Mouse (Mus musculus): ENCODE data around the gene Rnaseh2c.
A peak's percentile ranks its signal among the peaks of the same experiment; 100 is the strongest.

The Rnaseh2c gene

DNA sequence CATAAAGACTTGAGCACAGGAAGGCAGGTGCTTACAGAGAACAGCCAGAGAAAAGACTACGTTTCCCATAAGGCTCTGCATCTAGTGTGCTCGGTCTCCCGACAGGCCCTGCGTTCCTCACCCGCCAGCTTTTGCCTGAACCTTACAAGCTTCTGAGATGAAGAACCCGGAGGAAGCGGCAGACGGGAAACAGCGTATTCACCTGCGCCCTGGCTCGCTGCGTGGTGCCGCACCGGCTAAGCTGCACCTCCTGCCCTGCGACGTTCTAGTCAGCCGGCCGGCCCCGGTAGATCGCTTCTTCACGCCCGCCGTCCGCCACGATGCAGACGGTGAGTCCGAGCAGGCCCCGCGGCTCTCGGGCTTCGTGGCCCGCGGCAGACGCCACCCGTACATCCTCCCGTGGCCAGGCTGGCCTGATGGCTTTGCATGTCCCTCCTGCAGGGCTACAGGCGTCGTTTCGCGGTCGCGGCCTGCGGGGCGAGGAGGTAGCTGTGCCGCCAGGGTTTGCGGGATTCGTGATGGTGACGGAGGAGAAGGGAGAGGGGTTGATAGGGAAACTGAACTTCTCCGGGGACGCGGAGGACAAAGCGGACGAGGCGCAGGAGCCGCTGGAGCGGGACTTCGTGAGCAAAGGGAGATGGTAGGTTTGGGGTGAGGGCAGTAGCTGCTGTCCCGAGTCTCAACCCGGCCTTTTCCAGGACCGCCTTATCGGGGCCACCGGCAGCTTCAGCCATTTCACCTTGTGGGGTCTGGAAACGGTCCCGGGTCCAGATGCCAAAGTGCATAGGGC is at the start of gene Rnaseh2c:
TSS of gene Rnaseh2c (plus strand) at position 122 of the 790 bp plus-strand sequence.
- DNase-seq: peak; percentile 77

DNA sequence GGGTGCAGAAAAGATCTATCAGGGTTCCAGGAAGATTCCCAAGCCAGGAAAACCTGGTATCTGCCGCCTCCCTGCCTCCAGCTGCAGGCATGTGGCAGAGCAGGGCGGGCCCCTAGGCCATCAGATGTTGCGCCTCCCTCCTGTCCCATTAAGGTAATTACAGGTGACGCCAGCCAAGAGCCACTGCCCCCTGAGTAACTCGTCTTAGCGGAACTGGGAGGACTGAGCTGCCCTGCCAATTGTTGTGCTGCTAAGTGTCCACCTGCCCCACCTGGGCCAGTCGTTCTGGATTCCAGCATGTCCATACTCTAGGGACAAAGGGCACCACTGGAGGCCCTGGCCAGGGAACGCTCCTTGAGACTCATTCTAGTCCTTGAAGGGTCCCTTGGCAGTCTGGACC is 47.9 kb upstream of the Rnaseh2c start:
- DNase-seq: peak; percentile 46

DNA sequence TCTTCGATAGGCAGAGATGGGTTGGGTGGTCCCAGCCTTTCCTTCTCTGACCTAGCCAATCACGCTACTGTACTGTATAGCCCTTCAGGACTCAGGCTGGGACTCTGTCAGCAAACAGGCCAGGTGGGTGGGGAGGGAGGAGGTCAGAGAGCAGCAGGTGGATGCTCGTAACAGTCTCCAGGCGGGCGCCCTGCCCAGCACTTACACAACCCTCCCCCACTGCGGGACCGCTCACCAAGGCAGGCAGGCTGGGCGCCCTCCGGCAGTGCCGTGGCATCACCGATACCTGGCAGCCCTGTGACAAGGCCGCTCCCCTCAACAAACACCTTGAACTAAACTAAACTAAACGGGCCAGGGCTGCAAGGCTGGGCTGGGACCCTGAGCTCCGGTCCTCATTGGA is 47.5 kb upstream of the Rnaseh2c start:
- DNase-seq: peak; percentile 84

- DNase-seq: peak; percentile 76
These were observed 43.5 kb upstream of the Rnaseh2c start for GRCm38 (mm10) chr19:5558169-5558568.

- no peak for DNase-seq
These were observed 42.9 kb upstream of the Rnaseh2c start for GRCm38 (mm10) chr19:5558770-5559169.

GRCm38 (mm10) chr19:5559229-5559628 is 42.4 kb upstream of the Rnaseh2c start:
- DNase-seq: peak; percentile 91

DNA sequence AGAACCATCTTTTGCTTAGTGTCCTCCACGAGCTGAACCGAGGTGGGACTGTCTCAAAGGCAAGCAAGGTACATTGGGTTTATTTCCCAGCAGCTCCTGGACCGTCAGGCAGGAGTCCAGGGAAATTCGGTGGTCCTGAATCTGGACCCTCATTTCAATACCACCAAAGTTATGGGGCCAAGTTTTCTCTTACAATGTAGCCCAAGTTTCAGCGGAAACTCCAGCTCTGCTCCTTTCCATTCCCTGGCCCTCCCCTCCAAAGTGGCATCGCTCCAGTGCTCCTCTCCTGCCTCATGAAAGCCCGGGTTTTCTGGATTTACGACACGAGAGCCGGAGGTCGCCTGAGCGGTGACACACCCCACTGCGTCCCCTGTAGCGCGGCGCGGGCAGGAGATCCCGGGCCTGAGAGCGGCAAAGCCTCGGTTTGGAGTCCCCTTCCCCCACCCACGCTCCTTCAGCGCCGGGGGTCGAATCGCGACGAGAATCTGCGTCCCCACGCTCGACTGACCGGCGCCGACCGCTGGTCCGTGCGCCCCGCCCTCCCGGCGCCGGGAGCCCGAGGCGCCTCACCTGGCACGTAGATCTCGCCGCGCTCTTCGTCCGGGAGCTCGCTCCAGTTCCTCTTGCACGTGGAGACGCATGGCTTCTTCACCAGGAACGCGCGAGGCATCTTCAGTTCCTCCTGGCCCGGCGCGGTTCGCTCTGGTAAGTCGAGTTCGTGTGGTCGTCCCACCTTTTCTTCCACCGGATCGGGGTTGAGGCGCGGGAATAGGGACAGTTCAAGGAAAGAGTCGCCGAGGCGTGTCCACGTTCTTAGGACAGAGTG is 41.8 kb upstream of the Rnaseh2c start:
- DNase-seq: peak; percentile 48

DNA sequence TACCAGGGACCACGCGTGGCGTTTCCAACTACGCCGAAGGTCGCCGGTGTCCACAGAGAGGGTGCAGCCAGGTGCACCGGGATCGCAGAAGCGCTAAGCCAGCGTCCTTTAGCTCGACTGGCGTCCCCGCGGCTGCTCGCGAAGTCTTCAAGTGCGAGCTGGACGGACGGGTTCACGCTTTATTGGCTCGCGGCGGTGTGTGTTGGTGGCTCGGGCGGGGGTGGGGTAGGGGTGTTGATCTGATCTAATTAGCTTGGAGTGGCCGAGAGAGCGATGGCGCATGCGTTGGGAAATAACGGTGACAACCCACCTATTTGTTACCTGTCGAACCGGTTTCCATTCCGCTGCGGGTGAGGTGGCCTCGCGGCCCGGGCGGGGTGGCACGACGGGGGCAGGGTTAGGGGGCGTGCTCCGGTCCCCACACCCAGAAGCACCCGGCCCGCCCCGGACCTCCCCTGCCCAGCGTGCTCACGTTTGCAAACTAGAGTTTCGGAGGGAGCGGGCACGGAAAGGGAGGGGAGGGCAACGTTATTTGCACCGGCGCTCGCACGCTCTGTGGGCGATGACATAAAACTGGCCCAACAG is 41.1 kb upstream of the Rnaseh2c start, which contains the start of gene Ovol1:
TSS of gene Ovol1 (minus strand) at position 190 of the 585 bp plus-strand sequence.
- DNase-seq: peak; percentile 79

GRCm38 (mm10) chr19:5561252-5561790 is 40.4 kb upstream of the Rnaseh2c start:
- peak; percentile 90 for DNase-seq

DNA sequence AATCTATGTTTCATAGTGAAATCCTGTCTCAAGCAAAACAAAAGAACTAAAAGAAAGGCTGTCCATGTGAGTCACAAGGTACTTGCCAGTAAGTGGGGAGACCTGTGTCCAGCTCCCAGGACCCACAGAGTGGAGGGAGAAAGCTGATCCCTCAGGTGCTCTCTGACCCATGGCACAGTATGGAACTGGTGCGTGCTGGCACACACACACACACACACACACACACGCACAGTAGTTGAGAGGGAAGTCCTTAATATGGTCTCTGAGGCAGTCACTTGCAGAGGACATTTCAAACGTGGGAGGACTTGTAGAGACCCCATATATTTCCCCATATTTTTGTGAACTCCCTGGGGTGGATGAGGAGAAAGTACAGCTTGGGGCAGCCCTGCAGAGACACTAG is 39.8 kb upstream of the Rnaseh2c start:
- no peak for DNase-seq

GRCm38 (mm10) chr19:5562776-5563175 is 38.9 kb upstream of the Rnaseh2c start:
- peak; percentile 41 for DNase-seq

DNA sequence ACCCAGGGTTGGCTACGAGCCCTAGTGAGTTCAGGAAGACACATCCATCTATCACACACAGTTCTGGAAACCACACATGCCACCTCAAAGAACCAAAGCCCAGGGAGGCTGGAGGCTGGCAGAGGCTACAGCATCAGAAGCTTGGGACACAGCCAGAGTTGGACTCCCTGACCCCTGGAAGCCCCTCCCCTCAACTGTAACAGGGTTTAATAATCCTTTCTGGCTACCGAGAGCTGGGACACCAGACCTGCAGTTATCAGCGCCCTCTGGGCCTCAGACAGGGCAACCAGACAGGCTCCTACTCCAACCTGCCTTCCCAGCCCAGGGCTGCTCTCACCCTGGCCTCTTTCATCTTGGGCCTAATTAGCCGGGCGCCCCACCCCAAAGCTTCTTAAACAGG is 35.4 kb upstream of the Rnaseh2c start:
- peak; percentile 90 for DNase-seq

- DNase-seq: no peak
These were observed 34.5 kb upstream of the Rnaseh2c start for GRCm38 (mm10) chr19:5567180-5567533.

DNA sequence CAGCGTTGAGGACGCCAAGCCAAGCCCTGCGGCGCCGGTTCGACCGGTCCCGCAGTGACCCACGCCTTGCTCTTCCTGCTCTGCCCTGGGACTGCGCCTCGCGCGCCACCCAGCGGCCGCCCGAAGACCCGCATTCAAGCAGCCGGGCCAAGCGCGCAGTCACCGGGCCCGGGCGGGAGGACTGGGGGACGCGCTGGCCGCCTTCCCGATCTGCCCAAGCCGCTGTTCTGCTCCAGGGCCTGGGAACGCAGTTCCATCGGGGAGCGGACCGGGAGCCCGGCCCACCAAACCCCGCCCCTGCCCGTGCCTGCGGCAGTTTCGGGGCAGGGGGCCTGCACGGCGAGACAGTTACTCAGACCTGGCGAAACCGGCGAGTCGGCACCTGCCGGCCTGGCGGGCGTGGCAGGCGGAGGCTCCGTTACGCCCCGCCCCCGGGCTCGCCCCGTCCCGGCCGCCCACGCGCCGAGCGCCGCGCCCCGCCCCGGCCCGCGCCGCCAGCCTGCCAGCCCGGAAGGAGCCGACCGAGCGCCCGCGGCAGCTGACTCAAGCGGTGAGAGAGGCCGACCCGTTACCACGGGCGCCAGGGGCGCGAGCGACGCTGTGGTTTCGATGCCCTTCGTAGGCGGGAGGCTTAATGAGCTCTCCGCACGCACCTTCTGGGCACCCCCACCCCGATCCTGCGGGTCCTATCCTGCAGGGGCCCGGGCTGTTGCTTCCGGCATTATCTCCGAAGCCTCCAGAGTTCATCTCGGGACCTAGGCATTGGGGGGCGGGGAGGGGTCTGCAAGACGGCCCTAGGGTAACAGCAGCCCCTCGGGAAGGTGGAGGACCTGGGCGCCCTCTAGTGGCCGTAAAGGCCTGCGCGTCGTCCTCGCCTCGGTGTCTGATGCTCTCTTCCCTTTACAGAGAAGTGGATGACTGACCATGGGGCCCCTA is 33.9 kb upstream of the Rnaseh2c start, which contains the start of gene Ap5b1:
TSS of gene Ap5b1 (plus strand) at position 492 of the 936 bp plus-strand sequence.
- peak; percentile 94 for DNase-seq

- peak; percentile 85 for DNase-seq
These were observed 33.1 kb upstream of the Rnaseh2c start for GRCm38 (mm10) chr19:5568470-5569140.

DNA sequence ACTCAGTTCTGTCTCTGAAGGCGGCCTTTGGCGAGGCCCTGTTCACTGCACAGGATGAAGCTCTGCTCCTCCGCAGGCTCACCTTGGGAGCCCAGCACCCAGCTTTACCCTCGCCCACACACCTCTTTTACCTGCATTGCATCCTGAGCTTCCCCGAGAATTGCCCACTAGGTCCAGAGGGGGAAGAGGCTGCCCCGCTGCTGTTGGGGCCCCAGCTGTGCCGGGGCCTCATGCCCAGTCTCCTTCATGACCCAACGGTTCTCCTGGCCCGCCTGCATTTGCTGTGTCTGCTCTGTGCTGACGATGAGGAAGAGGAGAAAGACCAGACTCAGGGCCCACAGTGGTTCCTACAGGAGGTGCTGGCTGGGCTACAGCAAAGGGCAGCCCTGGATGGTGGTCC is 32.2 kb upstream of the Rnaseh2c start:
- no peak for DNase-seq

GRCm38 (mm10) chr19:5570353-5571246 is 31.1 kb upstream of the Rnaseh2c start:
- no peak for DNase-seq

GRCm38 (mm10) chr19:5571831-5572230 is 29.8 kb upstream of the Rnaseh2c start:
- DNase-seq: no peak

- DNase-seq: peak; percentile 85
These were observed 29.1 kb upstream of the Rnaseh2c start for GRCm38 (mm10) chr19:5572331-5573125.
